Mouse (Mus musculus) thymus, postnatal 25 days (tissue): ENCODE results near the gene Babam2.

Experiments
- DNase-seq: peaks from one replicate; pipeline ENCODE4 v3.0.0; 2022

Gene Babam2

DNA sequence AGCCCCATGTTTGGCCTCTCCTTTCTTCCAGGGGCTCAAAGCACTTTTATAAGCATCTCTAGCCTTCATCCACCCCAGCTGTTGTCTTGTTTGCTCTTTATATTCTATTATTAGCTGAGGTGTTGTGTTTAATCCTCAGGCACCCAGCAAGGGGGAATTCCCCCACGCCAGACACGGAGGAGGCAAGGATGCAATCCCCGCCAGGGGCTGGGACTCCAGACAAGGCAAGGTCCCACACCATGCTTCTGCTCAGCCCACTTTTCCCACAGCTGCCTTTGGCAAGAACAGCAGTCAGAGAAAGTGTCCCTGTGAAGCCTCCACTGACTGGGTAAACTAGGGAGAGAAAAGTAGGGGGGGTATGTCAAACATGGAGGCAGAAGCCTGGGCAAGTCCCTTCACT lies 401.2 kb downstream of the Babam2 start:
- DNase-seq, result no peak

DNA sequence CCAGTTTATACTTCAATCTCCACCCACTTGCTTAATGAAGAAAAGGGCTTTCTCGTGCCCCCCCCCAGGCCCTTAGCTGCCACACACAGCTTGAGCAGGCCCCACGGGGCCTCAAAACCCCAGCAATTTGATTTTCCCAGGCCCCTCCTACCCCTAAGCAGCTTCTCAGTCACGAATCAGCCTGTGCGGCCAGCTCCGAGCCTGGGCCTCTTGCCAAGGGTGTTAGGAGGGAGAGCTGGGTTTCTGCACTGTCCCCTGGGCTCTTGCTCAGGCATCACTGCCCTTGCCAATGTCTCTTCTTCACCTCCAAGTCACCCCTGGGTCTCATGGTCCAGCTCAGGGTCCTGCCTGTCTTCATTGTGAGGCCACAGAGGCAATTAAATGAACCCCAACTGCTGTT lies 405.0 kb downstream of the Babam2 start:
- no peak for DNase-seq

DNA sequence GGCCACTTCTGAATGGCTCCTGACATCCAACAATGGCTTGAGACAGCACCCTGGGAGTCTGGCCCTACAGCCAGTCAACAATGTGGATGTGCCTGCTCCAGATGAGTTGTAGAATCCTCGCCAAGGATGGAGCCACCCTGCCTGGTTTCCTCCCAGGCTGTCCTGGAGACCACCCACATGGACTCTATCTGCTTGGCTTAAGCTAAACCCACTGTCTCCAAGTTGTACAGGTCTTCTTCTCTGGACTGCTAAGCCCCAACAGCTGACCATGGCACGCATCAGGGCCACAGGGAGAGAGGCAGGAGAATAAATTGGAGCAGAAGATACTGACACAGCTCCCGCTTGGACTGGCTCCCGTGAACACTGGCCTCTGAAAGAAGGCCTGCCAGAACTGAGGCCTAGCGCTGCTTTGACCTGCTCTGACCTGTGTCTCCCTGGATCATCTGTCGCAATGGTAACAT lies 405.5 kb downstream of the Babam2 start:
- DNase-seq, result no peak

GRCm38 (mm10) chr5:32103545-32103944 lies 406.1 kb downstream of the Babam2 start:
- DNase-seq, result no peak

DNA sequence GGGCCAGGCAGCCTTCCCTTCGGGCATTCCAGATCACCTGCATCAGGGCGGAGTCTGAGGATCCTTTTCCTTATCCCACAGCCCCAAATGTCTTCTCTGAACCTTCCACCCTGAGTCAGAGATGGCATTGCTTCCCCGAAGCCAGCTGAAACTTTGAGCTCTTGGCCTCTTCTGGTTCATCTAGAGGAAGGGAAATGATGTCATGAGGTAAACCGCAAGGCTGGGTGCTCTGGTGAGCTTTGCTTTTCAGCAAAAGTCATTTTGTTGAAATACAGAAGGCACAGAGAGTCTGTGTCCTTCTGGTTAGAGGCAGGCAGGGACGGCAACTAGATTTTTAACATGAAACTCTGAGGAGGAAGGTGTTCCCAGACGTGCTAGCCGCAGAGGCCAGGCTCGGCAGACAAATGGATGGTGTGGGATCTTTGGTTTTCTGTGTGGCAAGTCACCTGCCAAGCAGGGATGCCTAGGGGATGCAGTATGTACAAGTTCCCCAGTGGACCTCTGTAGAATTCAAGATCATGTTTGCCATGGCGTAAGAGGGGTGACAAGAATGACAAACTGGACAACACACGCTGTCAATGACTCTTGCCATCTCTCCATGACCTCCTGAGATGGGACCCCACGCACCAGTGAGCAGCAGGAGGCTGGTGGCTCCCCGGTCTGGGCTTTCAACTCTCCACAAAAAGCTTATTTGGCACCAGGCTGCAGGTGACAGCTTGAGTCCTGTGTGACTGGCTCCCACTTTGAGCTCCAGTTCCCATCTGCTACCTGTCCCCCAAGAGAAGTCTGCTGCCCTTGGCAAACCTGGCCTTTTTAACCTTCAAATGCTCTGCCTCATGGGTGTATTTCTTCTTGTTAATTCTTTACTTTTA lies 406.9 kb downstream of the Babam2 start:
- peak; percentile 64 for DNase-seq

- DNase-seq, result no peak
These were observed 409.1 kb downstream of the Babam2 start for GRCm38 (mm10) chr5:32106473-32107140.

- no peak for DNase-seq
These were observed 413.2 kb downstream of the Babam2 start for GRCm38 (mm10) chr5:32110651-32111050.

DNA sequence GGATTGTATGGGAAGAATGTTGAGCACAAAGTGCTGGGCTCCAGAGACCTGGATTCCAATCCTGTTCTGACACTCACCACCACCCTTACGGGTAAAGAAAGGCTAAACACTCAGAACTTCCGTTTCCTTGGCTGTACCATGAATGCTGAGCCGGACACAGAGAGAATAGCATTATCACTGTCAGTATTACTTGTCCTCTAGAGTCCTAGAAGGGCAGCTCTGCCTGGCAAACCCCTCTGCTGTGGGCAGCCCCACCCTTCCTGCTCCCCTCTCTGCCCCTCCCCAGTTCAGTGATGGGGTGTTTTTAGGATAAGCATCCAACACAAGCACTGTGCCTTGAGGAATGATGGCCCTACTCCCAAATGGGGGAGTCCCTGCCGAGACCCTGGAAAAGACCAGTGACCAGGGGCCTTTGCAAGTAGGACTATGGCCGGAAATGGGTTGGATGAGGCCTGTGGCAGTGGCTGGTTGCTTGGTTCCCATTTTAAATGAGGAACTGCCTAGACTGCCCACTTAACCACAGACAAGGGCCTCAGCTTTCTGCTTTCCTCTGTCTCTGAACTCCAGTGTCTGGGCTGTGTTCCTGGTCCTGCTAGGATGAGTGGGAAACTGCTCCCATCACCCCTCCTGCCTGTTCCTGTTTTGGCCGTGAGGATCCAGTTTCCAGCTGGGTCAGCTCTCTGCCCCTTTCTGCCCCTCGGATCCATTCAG lies 414.9 kb downstream of the Babam2 start:
- DNase-seq, result no peak

GRCm38 (mm10) chr5:32120901-32121376 lies 423.5 kb downstream of the Babam2 start:
- DNase-seq, result no peak

- DNase-seq, result no peak
These were observed 424.5 kb downstream of the Babam2 start for GRCm38 (mm10) chr5:32121936-32122335.

GRCm38 (mm10) chr5:32122363-32122762 lies 424.9 kb downstream of the Babam2 start:
- no peak for DNase-seq

DNA sequence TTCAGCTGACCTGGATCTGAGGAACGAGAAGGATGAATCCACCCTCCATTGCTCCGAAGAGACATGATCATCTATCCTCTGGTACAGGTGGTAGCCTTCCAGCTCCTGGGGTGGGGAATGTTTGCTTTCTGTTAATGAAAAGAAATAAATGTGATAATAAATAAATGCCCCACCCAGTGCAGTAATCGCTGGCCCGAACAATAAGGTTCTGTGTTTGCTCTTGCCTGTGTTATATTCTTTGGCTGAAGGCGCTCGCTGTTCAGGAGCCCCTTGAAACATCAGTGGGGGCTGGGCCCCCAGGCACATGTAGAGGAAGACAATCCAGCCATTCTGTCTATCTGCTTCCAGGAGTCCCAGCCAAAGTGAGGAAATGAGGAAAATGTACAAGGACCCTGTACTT lies 427.5 kb downstream of the Babam2 start:
- DNase-seq, result no peak

- no peak for DNase-seq
These were observed 429.7 kb downstream of the Babam2 start for GRCm38 (mm10) chr5:32127226-32127625.

- DNase-seq, result no peak
These were observed 430.4 kb downstream of the Babam2 start for GRCm38 (mm10) chr5:32127927-32128326.

DNA sequence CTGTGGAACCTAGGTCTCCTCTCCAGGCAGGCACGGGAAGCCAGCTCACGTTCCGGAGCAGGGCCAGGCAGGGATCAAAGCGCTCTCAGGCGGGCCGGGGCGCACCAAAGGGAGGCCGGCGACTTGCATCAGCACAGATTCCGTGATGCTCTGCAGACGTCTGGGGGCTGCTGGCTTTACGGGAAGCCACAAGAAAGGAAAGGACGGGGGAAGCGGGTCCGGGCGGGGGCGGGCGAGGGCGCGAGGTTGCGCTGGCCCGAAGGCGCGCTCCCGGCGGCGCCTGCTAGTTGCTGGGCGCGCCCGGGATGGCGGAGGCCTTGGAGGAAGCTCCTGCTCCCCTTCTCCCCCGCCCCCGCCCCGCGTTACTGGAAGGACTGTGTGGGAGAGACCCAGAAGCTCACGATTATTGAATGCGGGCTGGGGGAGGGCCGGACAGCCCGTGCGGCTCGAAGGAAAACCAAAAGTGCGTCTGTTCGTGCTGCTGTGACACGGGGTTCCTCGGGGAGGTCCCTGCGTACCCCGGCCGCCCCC lies 435.6 kb downstream of the Babam2 start:
- peak; percentile 36 for DNase-seq

- peak; percentile 22 for DNase-seq
These were observed 436.1 kb downstream of the Babam2 start for GRCm38 (mm10) chr5:32133549-32134004.

- no peak for DNase-seq
These were observed 436.7 kb downstream of the Babam2 start for GRCm38 (mm10) chr5:32134051-32134732.
